Mouse (Mus musculus) spleen, adult 2 months (tissue): ENCODE measurements around the gene Ntf3.

Source experiments
- CTCF ChIP-seq: fragments of 200-500 bp; IDR thresholded peaks from 2 replicates; pipeline ENCODE4 v1.5.1; 2011; ENCODE audit warnings: mild to moderate bottlenecking, inconsistent platforms; ENCODE audit not compliant: insufficient read depth, insufficient read length, insufficient replicate concordance; ENCODE audit errors: extremely low read depth
- POLR2A ChIP-seq: fragments of 200-500 bp; IDR thresholded peaks from 2 replicates; pipeline ENCODE4 v1.6.1; 2011; ENCODE audit warnings: low read depth, low read length, inconsistent platforms

DNA sequence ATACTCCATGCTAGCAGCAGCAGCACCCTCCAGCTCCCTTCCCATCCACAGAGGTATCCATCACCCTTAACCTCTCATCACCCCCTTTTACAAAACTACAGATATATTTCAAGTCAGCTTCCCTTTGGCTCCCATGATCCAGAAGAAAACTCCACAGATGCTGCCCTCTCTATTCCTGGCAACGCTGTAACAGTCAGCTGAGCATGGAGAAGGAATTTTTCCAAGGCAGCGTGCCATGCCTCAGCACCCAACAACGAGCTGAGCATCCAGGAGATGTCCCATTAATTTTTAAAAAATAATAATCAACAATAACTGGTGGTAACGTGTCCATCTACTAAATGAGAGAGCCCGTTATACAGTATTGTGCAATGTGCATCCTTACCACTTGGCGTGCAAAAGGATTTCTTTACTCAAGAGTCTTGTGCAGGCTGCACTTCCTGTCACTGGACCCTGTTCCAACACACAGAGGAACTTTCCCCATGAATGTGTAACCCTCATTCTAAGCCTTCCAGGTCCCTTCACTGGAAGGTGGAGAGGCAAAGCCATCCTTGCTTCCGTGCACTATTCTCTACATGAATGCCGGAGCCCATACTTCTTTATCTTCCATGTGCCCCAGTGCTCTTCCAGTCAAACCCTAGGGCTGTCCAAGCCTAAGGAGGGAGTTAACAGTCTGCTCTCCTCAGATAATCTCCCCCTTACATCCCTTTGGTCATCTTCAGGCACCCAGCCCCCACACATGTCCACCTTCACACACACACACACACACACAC is 5.0 kb downstream of the Ntf3 start:
- TF ChIP-seq CTCF (no peak), POLR2A (no peak)
